Mouse (Mus musculus) cerebellum, adult 2 months (tissue): Measurements from ENCODE around the gene Wnt6. TPM values are rescaled to one million over a fixed set of nuclear protein-coding genes. Genes with fewer than 3 reads are reported as not detected.

Source experiments
- DNase-seq, 2 experiments: peaks; one replicate each; pipeline ENCODE4 v3.0.0; 2021
- H3K27ac ChIP-seq: fragments of 200-500 bp; 2 replicates; pipeline ENCODE4 v1.5.1; 2012; ENCODE audit warnings: low read length, control low read depth, inconsistent platforms; ENCODE audit not compliant: insufficient read depth
- H3K27me3 ChIP-seq: fragments of 200-500 bp; 2 replicates; pipeline ENCODE4 v1.6.1; 2012; ENCODE audit warnings: inconsistent platforms, mild to moderate bottlenecking, low read length, moderate library complexity; ENCODE audit not compliant: control insufficient read depth, insufficient read depth
- H3K4me1 ChIP-seq: fragments of 200-500 bp; 2 replicates; pipeline ENCODE4 v1.6.1; 2011; ENCODE audit warnings: low read length; ENCODE audit not compliant: control insufficient read depth, insufficient read depth
- H3K4me3 ChIP-seq: fragments of 200-500 bp; replicated peaks from 2 replicates; pipeline ENCODE3; 2011; ENCODE audit warnings: mild to moderate bottlenecking, low read depth, low read length, control low read depth; ENCODE audit not compliant: insufficient read depth
- CTCF ChIP-seq: fragments of 200-500 bp; IDR thresholded peaks from 2 replicates; pipeline ENCODE4 v1.5.1; 2011; ENCODE audit warnings: low read depth, mild to moderate bottlenecking, control low read depth, low read length, moderate library complexity, borderline replicate concordance; ENCODE audit not compliant: insufficient read depth
- POLR2A ChIP-seq: fragments of 200-500 bp; IDR thresholded peaks from 2 replicates; pipeline ENCODE4 v1.6.1; 2011; ENCODE audit warnings: low read length, control low read depth, borderline replicate concordance; ENCODE audit not compliant: insufficient read depth
- WGBS: fragments of 180-500 bp; shearing (Covaris S2); methylation state at CpG from one replicate; pipeline ENCODE4 v1.1.7; 2018; 5-methylcytosine and 5-hydroxymethylcytosine counted together
- polyA plus RNA-seq: library from polyadenylated mRNA; depleted of rRNA; stranded (reverse); fragments of >200 nt; gene quantifications from 2 replicates; pipeline ENCODE4 v1.2.3, GENCODE M21; 2012

The Wnt6 gene
- polyA plus RNA-seq, 1 experiment: 3.6 TPM

- WGBS: 53% methylated on average over 5 of the region's 5 CpGs
- H3K4me1 ChIP-seq: 0 out of 2 replicates have a peak, but pooled peaks cover 3% of the 10 kb centered on the region
- peaks cover 1% of the 10 kb centered on the region; the same call in 1 of the 2 replicates for H3K27me3 ChIP-seq
- no peak overlapping the region for H3K4me3 ChIP-seq
- no peak for TF ChIP-seq POLR2A
- TF ChIP-seq CTCF: no peak
- H3K27ac ChIP-seq: no peak overlapping the region
- no peak for DNase-seq
Measured at GRCm38 (mm10) chr1:74747335-74747734, 24.4 kb upstream of the Wnt6 start.

- TF ChIP-seq CTCF (peak; percentile 19; the same call in 1 of the 2 replicates), POLR2A (no peak)
- H3K27me3 ChIP-seq: peaks cover 1% of the 10 kb centered on the region; the same call in 1 of the 2 replicates
- H3K27ac ChIP-seq: no peak within 1 kb of the TSS
- no peak within 1 kb of the TSS for H3K4me3 ChIP-seq
- WGBS: 6% methylated on average over 30 of the region's 30 CpGs
- H3K4me1 ChIP-seq: 0 out of 2 replicates have a peak, but pooled peaks cover 3% of the 10 kb centered on the region
- peak in 1 of 2 experiments; percentile 16 for DNase-seq
Measured at GRCm38 (mm10) chr1:74748643-74749271, 22.9 kb upstream of the Wnt6 start, which contains the start of gene Prkag3. Gene Prkag3, minus strand, starts transcription at chr1:74749221.

- peaks cover 1% of the 10 kb centered on the region; the same call in 1 of the 2 replicates for H3K27me3 ChIP-seq
- 0 out of 2 replicates have a peak, but pooled peaks cover 3% of the 10 kb centered on the region for H3K4me1 ChIP-seq
- 43% methylated on average over 7 of the region's 7 CpGs for WGBS
- H3K4me3 ChIP-seq: no peak overlapping the region
- no peak for DNase-seq
- TF ChIP-seq CTCF: no peak
- no peak for TF ChIP-seq POLR2A
- H3K27ac ChIP-seq: no peak overlapping the region
Measured at GRCm38 (mm10) chr1:74749301-74749700, 22.4 kb upstream of the Wnt6 start.

- no peak for TF ChIP-seq CTCF
- no peak for TF ChIP-seq POLR2A
- DNase-seq: no peak
- 35% methylated on average over 4 of the region's 4 CpGs for WGBS
Measured at GRCm38 (mm10) chr1:74750683-74751082, 21.0 kb upstream of the Wnt6 start.

GRCm38 (mm10) chr1:74752150-74752549 lies 19.5 kb upstream of the Wnt6 start:
- Histone ChIP-seq H3K4me3 (no peak overlapping the region), H3K27ac (no peak overlapping the region), H3K27me3 (peaks cover 1% of the 10 kb centered on the region; the same call in 1 of the 2 replicates), H3K4me1 (0 out of 2 replicates have a peak, but pooled peaks cover 3% of the 10 kb centered on the region)
- WGBS: 76% methylated on average over 8 of the region's 8 CpGs
- TF ChIP-seq POLR2A (no peak), CTCF (no peak)
- no peak for DNase-seq

More at GRCm38 (mm10) chr1:74750683-74751082, 21.0 kb upstream of the Wnt6 start:
- Histone ChIP-seq H3K4me3 (no peak overlapping the region), H3K4me1 (0 out of 2 replicates have a peak, but pooled peaks cover 3% of the 10 kb centered on the region), H3K27me3 (peaks cover 1% of the 10 kb centered on the region; the same call in 1 of the 2 replicates), H3K27ac (no peak overlapping the region)

DNA sequence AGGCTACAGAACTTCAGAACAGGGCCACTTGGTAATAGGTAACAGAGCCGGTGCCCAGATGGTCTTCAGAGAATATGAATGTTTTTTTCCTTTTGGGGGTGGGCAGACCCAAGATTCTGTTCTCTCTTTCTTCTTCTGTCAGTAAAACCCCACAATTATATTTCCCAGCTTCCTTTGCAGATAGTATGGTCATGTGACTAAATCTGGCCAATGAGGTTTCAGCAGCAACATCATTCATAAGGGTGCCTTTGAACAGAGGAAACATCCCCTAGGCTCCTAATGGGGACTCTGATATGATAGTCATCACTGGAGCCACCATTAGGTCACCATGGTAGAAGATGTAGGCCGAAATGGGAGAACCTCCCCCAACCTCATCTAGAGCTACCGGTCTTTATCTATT lies 18.9 kb upstream of the Wnt6 start:
- no peak overlapping the region for H3K4me3 ChIP-seq
- H3K27me3 ChIP-seq: peaks cover 1% of the 10 kb centered on the region; the same call in 1 of the 2 replicates
- no peak overlapping the region for H3K27ac ChIP-seq
- 92% methylated on average over 3 of the region's 3 CpGs for WGBS
- 0 out of 2 replicates have a peak, but pooled peaks cover 3% of the 10 kb centered on the region for H3K4me1 ChIP-seq
- TF ChIP-seq CTCF (no peak), POLR2A (no peak)
- DNase-seq: no peak

GRCm38 (mm10) chr1:74753266-74753974 lies 18.3 kb upstream of the Wnt6 start:
- Histone ChIP-seq H3K27me3 (peaks cover 1% of the 10 kb centered on the region; the same call in 1 of the 2 replicates), H3K27ac (no peak overlapping the region), H3K4me1 (0 out of 2 replicates have a peak, but pooled peaks cover 2% of the 10 kb centered on the region), H3K4me3 (no peak overlapping the region)
- WGBS: 79% methylated on average over 8 of the region's 8 CpGs
- no peak for TF ChIP-seq CTCF
- TF ChIP-seq POLR2A: no peak
- no peak for DNase-seq
